Comparison of ENCODE assay signal across 14 mouse cellular contexts in genomic region chr10:84490115-84490514, GRCm38 (mm10).
"Had no signal": no experiment of that assay in that cellular context is flagged by ENCODE, and none has a peak within 500 bp of the region (broad histone marks: within the 10 kb centered on the region; RNA-seq: fewer than 3 reads in every experiment).

No protein-coding gene starts in this region.

- H3K9me3 ChIP-seq: kidney, embryonic 15.5 days; limb, embryonic 12.5 days; liver, embryonic 15.5 days; midbrain, embryonic 12.5 days had no signal

- H3K27ac ChIP-seq: kidney, embryonic 15.5 days; limb, embryonic 12.5 days; liver, embryonic 15.5 days; midbrain, embryonic 12.5 days had no signal

- H3K9ac ChIP-seq: kidney, embryonic 15.5 days; limb, embryonic 12.5 days; liver, embryonic 15.5 days; midbrain, embryonic 12.5 days had no signal

- H3K36me3 ChIP-seq: kidney, embryonic 15.5 days; limb, embryonic 12.5 days; liver, embryonic 15.5 days; midbrain, embryonic 12.5 days had no signal

- ATAC-seq: intestine, embryonic 16.5 days; lung, postnatal 0 days; midbrain, embryonic 16.5 days had no signal

- DNase-seq: kidney, adult 2 months; lung, adult 2 months; lung, postnatal 36 days; right cerebral cortex, postnatal 25 days; thymus, adult 18-20 months; thymus, postnatal 14 days had no signal

- H3K4me1 ChIP-seq: kidney, embryonic 15.5 days; limb, embryonic 12.5 days; midbrain, embryonic 12.5 days had no signal

- H3K27me3 ChIP-seq: kidney, embryonic 15.5 days; limb, embryonic 12.5 days; liver, embryonic 15.5 days; midbrain, embryonic 12.5 days had no signal

- H3K4me2 ChIP-seq: kidney, embryonic 15.5 days; limb, embryonic 12.5 days; liver, embryonic 15.5 days; midbrain, embryonic 12.5 days had no signal

- H3K4me3 ChIP-seq: kidney, embryonic 15.5 days; limb, embryonic 12.5 days; liver, embryonic 15.5 days; megakaryocyte, embryonic 14.5 days; midbrain, embryonic 12.5 days had no signal
